Mouse (Mus musculus): Measurements from ENCODE around the gene Nrxn3.

GRCm38 (mm10) chr12:89508970-89509369, 786.3 kb downstream of the Nrxn3 start:
- no peak for TF ChIP-seq POLR2A (IDR thresholded peaks at IDR 0.05; ENCODE audit: control insufficient read depth, extremely low read depth, insufficient read depth, low read length, poor library complexity)
- no peak for TF ChIP-seq CTCF (IDR thresholded peaks at IDR 0.05; ENCODE audit: borderline replicate concordance, control insufficient read depth, extremely low read depth, insufficient read depth, low read length, poor library complexity)

Data from thymus, adult 2 months (tissue).